Mouse (Mus musculus) heart, embryonic 10.5 days (tissue): ENCODE measurements at regions not wholly inside any gene's neighbourhood (a gene's known extent, or its start where the extent isn't known, plus 50 kb on each side); places are given as distances from the start of the nearest gene placed in this dataset.

Experiments used
- DNase-seq: peaks from one replicate; pipeline ENCODE4 v3.0.0-alpha.2; 2017; ENCODE audit warnings: low spot score
- H3K27ac ChIP-seq: fragments of 300-500 bp; sonication (generic); 2 replicates; pipeline ENCODE4 v1.5.1; 2016; ENCODE audit warnings: mild to moderate bottlenecking
- H3K27me3 ChIP-seq: fragments of 300-500 bp; sonication (generic); 2 replicates; pipeline ENCODE4 v1.6.1; 2016; ENCODE audit warnings: mild to moderate bottlenecking; ENCODE audit not compliant: poor library complexity, insufficient read depth, severe bottlenecking
- H3K36me3 ChIP-seq: fragments of 300-500 bp; sonication (generic); 2 replicates; pipeline ENCODE4 v1.6.1; 2016; ENCODE audit warnings: mild to moderate bottlenecking, moderate library complexity
- H3K4me1 ChIP-seq: fragments of 300-500 bp; sonication (generic); 2 replicates; pipeline ENCODE4 v1.6.1; 2016; ENCODE audit warnings: mild to moderate bottlenecking
- H3K4me3 ChIP-seq: fragments of 300-500 bp; sonication (generic); 2 replicates; pipeline ENCODE4 v1.5.1; 2016; ENCODE audit warnings: mild to moderate bottlenecking, moderate library complexity
- H3K9me3 ChIP-seq: fragments of 300-500 bp; sonication (generic); 2 replicates; pipeline ENCODE4 v1.6.1; 2016; ENCODE audit warnings: mild to moderate bottlenecking, moderate library complexity
- WGBS: fragments of 180-500 bp; shearing (Covaris S2); methylation state at CpG from one replicate; pipeline ENCODE4 v1.1.7; 2016; 5-methylcytosine and 5-hydroxymethylcytosine counted together

GRCm38 (mm10) chr12:112416537-112416936 is 72.7 kb upstream of the A530016L24Rik start:
- Histone ChIP-seq H3K4me1 (peaks cover 24% of the 10 kb centered on the region), H3K4me3 (no peak overlapping the region), H3K27me3 (peaks cover 17% of the 10 kb centered on the region), H3K36me3 (no peaks in the 10 kb centered on the region), H3K27ac (no peak overlapping the region), H3K9me3 (no peaks in the 10 kb centered on the region)
- DNase-seq, result no peak
- WGBS, result 75% methylated on average over 13 of the region's 13 CpGs

- Histone ChIP-seq H3K27me3 (peaks cover 17% of the 10 kb centered on the region), H3K9me3 (no peaks in the 10 kb centered on the region), H3K27ac (no peak overlapping the region), H3K4me1 (peaks cover 8% of the 10 kb centered on the region), H3K4me3 (no peak overlapping the region), H3K36me3 (no peaks in the 10 kb centered on the region)
- no peak for DNase-seq
- 51% methylated on average over 12 of the region's 12 CpGs for WGBS
These were observed 70.6 kb upstream of the A530016L24Rik start for GRCm38 (mm10) chr12:112418636-112419035.

GRCm38 (mm10) chr12:112422177-112422576 is 67.1 kb upstream of the A530016L24Rik start:
- H3K27ac ChIP-seq, result no peak overlapping the region
- no peaks in the 10 kb centered on the region for H3K9me3 ChIP-seq
- DNase-seq, result no peak
- 87% methylated on average over 9 of the region's 9 CpGs for WGBS
- peaks cover 8% of the 10 kb centered on the region; the same call in 1 of the 2 replicates for H3K4me1 ChIP-seq
- H3K27me3 ChIP-seq, result peaks cover 8% of the 10 kb centered on the region; the same call in 1 of the 2 replicates
- no peaks in the 10 kb centered on the region for H3K36me3 ChIP-seq
- H3K4me3 ChIP-seq, result no peak overlapping the region

GRCm38 (mm10) chr12:112424150-112424549 is 65.1 kb upstream of the A530016L24Rik start:
- peaks cover 8% of the 10 kb centered on the region; the same call in 1 of the 2 replicates for H3K4me1 ChIP-seq
- 82% methylated on average over 6 of the region's 6 CpGs for WGBS
- H3K4me3 ChIP-seq, result no peak overlapping the region
- peaks cover 15% of the 10 kb centered on the region; the same call in 1 of the 2 replicates for H3K27me3 ChIP-seq
- H3K36me3 ChIP-seq, result no peaks in the 10 kb centered on the region
- H3K27ac ChIP-seq, result no peak overlapping the region
- no peaks in the 10 kb centered on the region for H3K9me3 ChIP-seq
- no peak for DNase-seq

GRCm38 (mm10) chr12:112426681-112427080 is 62.6 kb upstream of the A530016L24Rik start:
- H3K27ac ChIP-seq, result no peak overlapping the region
- peaks cover 25% of the 10 kb centered on the region; the same call in 1 of the 2 replicates for H3K27me3 ChIP-seq
- peaks cover 14% of the 10 kb centered on the region; the same call in 1 of the 2 replicates for H3K4me1 ChIP-seq
- no peak overlapping the region for H3K4me3 ChIP-seq
- DNase-seq, result no peak
- H3K36me3 ChIP-seq, result no peaks in the 10 kb centered on the region
- WGBS, result 82% methylated on average over 9 of the region's 9 CpGs
- H3K9me3 ChIP-seq, result no peaks in the 10 kb centered on the region

GRCm38 (mm10) chr12:112430104-112430846 is 59.0 kb upstream of the A530016L24Rik start:
- H3K27ac ChIP-seq, result no peak overlapping the region
- no peaks in the 10 kb centered on the region for H3K36me3 ChIP-seq
- WGBS, result 77% methylated on average over 22 of the region's 22 CpGs
- no peak overlapping the region for H3K4me3 ChIP-seq
- DNase-seq, result no peak
- peaks cover 31% of the 10 kb centered on the region for H3K4me1 ChIP-seq
- peaks cover 48% of the 10 kb centered on the region; the same call in 1 of the 2 replicates for H3K27me3 ChIP-seq
- no peaks in the 10 kb centered on the region for H3K9me3 ChIP-seq

GRCm38 (mm10) chr12:112433315-112433714 is 55.9 kb upstream of the A530016L24Rik start:
- Histone ChIP-seq H3K9me3 (no peaks in the 10 kb centered on the region), H3K27me3 (peaks cover 36% of the 10 kb centered on the region), H3K36me3 (no peaks in the 10 kb centered on the region), H3K4me1 (peaks cover 28% of the 10 kb centered on the region), H3K4me3 (no peak overlapping the region), H3K27ac (no peak overlapping the region)
- 48% methylated on average over 12 of the region's 12 CpGs for WGBS
- DNase-seq, result no peak

- peaks cover 28% of the 10 kb centered on the region for H3K4me1 ChIP-seq
- H3K27me3 ChIP-seq, result peaks cover 42% of the 10 kb centered on the region
- DNase-seq, result no peak
- H3K4me3 ChIP-seq, result no peak overlapping the region
- WGBS, result 51% methylated on average over 3 of the region's 3 CpGs
- H3K27ac ChIP-seq, result no peak overlapping the region
- no peaks in the 10 kb centered on the region for H3K9me3 ChIP-seq
- no peaks in the 10 kb centered on the region for H3K36me3 ChIP-seq
These were observed 54.5 kb upstream of the A530016L24Rik start for GRCm38 (mm10) chr12:112434673-112435294.

GRCm38 (mm10) chr12:112435295-112436110 is 53.7 kb upstream of the A530016L24Rik start:
- H3K9me3 ChIP-seq, result no peaks in the 10 kb centered on the region
- H3K4me1 ChIP-seq, result peaks cover 25% of the 10 kb centered on the region
- H3K4me3 ChIP-seq, result no peak overlapping the region
- H3K27ac ChIP-seq, result no peak overlapping the region
- 68% methylated on average over 21 of the region's 21 CpGs for WGBS
- H3K27me3 ChIP-seq, result peaks cover 48% of the 10 kb centered on the region
- no peaks in the 10 kb centered on the region for H3K36me3 ChIP-seq
- DNase-seq, result no peak

- no peak for DNase-seq
- no peaks in the 10 kb centered on the region for H3K36me3 ChIP-seq
- no peak overlapping the region for H3K27ac ChIP-seq
- 51% methylated on average over 3 of the region's 3 CpGs for WGBS
- peaks cover 19% of the 10 kb centered on the region for H3K4me1 ChIP-seq
- H3K27me3 ChIP-seq, result peaks cover 48% of the 10 kb centered on the region
- H3K9me3 ChIP-seq, result no peaks in the 10 kb centered on the region
- H3K4me3 ChIP-seq, result no peak overlapping the region
These were observed 52.2 kb upstream of the A530016L24Rik start for GRCm38 (mm10) chr12:112437046-112437445.

GRCm38 (mm10) chr12:112438206-112438605 is 51.0 kb upstream of the A530016L24Rik start:
- H3K27me3 ChIP-seq, result peaks cover 43% of the 10 kb centered on the region
- H3K4me1 ChIP-seq, result peaks cover 13% of the 10 kb centered on the region
- H3K9me3 ChIP-seq, result no peaks in the 10 kb centered on the region
- DNase-seq, result no peak
- no peaks in the 10 kb centered on the region for H3K36me3 ChIP-seq
- no peak overlapping the region for H3K4me3 ChIP-seq
- H3K27ac ChIP-seq, result no peak overlapping the region
- WGBS, result 84% methylated on average over 8 of the region's 8 CpGs
